Mouse (Mus musculus) layer of hippocampus, adult 9-10 months (tissue): ENCODE results near the gene Med27.

Experiments used
- DNase-seq: peaks from one replicate; pipeline ENCODE4 v3.0.0; 2022; ENCODE audit warnings: low spot score

Med27 gene

GRCm38 (mm10) chr2:29571921-29572700, 225.5 kb downstream of the Med27 start:
- no peak for DNase-seq

- DNase-seq = no peak
Measured at GRCm38 (mm10) chr2:29572811-29573427, 226.3 kb downstream of the Med27 start.

DNA sequence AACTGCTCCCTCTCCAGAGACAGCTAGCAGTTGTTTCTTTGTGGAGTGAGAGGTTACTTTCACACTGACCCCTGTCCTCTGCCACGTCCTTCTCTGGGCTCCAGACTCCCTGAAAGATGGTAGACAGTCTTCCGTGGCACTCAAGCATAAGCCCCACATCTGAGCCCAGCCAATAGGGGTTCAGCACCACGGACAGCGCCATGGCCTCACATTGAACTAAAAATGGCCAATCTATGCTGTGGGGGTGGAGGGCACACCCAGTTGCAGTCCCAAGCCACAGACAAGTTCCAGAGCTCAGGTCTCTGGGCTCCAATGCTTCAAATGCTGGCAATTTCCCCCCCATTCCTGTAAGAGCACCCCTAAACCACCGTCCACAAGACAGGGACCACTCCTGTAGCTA, 227.0 kb downstream of the Med27 start:
- no peak for DNase-seq

DNA sequence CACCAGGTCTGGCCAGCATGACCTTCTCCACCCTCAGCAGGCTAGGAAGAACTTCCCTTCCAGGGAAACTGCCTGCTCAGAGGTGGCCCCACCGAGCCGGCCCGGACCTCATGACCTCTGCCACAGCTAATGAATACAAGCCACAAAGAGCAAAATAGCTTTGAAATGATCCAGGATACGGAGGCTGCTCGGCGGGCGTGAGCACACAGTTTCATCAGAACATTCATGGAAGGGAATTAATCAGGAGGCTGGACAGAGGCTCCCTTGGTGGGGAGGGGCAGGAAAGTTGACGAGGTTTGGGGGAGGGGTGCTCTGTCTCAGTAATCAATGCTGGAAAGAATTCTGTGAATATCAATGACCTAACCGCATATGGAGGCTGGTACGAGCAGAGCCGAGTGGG, 227.6 kb downstream of the Med27 start:
- no peak for DNase-seq
